Mouse (Mus musculus): ENCODE data around the gene Nr2e3. TPM values are rescaled to one million over a fixed set of nuclear protein-coding genes. Genes with fewer than 3 reads are reported as not detected.

Nr2e3 gene
- polyA plus RNA-seq, 1 experiment from 2014 or later, result not detected

DNA sequence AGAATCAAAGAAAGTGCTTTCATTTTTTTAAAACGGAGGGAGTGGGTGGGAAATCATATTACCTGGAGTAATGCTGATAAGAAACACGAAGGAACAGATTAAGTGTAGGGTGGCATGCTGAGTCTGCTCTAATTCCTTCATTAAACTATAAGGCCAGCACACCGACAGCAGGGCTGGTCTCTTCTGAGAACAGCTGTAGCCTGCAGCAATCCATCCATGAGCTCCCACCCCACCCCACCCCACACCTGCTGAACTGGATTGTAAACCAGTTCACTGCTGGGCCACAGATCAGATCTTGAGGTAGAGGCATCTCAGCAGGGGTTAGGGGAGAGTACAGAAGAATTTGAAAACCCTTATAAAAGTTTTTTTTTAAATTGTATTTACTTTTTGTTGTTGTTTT is 5.3 kb downstream of the Nr2e3 start:
- no peak overlapping the region for H3K9ac ChIP-seq (replicated peaks; ENCODE audit: low read length)
- ATAC-seq (ENCODE audit: low FRiP score, low TSS enrichment) (no peak), DNase-seq (no peak)
- H3K4me1 ChIP-seq (ENCODE audit: control insufficient read depth, insufficient read depth, low read length), result no peaks in the 10 kb centered on the region
- H3K27me3 ChIP-seq (ENCODE audit: control insufficient read depth, insufficient read depth, low read length), result no peaks in the 10 kb centered on the region
- H3K9me3 ChIP-seq (ENCODE audit: control insufficient read depth, low read length), result no peaks in the 10 kb centered on the region
- no peak overlapping the region for H3K4me2 ChIP-seq (ENCODE audit: low read length)
- H3K36me3 ChIP-seq (ENCODE audit: control insufficient read depth, insufficient read depth, low read length), result no peaks in the 10 kb centered on the region
- no peak overlapping the region for H3K4me3 ChIP-seq (replicated peaks; ENCODE audit: low read depth, low read length)
- H3K27ac ChIP-seq (replicated peaks; ENCODE audit: low read depth, low read length), result no peak overlapping the region
- WGBS, result 58% methylated on average over 3 of the region's 3 CpGs

DNA sequence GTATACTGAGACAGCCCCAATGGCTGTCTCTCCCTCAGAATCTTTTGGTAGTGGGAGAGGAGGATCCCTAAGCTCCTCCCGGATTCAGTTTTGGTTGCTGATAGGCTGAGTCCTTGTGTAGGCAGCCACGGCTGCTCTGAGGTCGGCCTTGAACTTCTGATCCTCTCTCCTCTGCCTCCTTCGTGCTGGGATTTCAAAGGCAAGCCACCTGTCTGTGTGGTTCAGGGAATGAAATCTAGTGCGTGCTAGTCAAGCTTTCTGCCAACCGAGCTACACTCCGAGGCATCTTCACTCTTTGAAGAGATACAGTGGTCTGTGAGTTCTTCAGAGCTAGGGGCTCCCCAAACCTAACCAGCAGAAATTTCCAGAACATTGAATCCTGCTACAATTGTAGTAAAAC is 6.9 kb downstream of the Nr2e3 start:
- WGBS, result 84% methylated on average over 7 of the region's 7 CpGs
- no peaks in the 10 kb centered on the region for H3K27me3 ChIP-seq (ENCODE audit: control insufficient read depth, insufficient read depth, low read length)
- ATAC-seq (ENCODE audit: low FRiP score, low TSS enrichment), result no peak

DNA sequence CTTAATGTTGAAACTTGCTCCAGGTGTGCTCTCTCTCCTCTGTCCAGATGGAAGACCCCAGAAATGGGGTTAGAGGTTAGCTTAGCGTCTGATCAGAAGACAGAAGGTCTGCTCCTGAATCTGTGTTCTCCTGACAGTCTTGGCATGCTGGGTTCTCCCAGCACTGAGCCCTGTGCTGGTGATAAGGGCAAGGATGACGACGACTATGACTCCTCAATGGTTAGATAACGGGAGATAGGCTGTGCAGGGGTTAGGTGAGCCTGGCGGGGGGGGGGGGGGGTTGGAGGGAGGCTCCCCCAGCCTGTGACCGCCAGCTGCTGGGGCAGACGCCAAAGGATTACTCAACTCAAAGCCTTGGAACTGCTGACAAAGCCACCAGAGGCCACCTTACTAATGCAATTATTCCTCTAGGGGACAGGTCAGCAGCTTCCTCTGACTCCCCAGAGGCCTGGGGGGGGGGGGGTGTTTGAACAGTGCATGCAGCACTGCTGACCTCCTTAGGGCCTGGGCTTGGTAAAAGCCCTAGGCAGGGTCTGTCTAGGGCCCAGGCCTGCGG is 7.9 kb downstream of the Nr2e3 start:
- DNase-seq (no peak), ATAC-seq (ENCODE audit: low FRiP score, low TSS enrichment) (no peak)
- Histone ChIP-seq H3K9ac (replicated peaks; ENCODE audit: low read length) (no peak overlapping the region), H3K27ac (replicated peaks; ENCODE audit: low read depth, low read length) (no peak overlapping the region), H3K4me3 (replicated peaks; ENCODE audit: low read depth, low read length) (no peak overlapping the region), H3K36me3 (ENCODE audit: control insufficient read depth, insufficient read depth, low read length) (no peaks in the 10 kb centered on the region), H3K27me3 (ENCODE audit: control insufficient read depth, insufficient read depth, low read length) (no peaks in the 10 kb centered on the region), H3K9me3 (ENCODE audit: control insufficient read depth, low read length) (no peaks in the 10 kb centered on the region), H3K4me2 (ENCODE audit: low read length) (no peak overlapping the region), H3K4me1 (ENCODE audit: control insufficient read depth, insufficient read depth, low read length) (no peaks in the 10 kb centered on the region)
- 51% methylated on average over 8 of the region's 8 CpGs for WGBS

More for the DNA sequence above, 6.9 kb downstream of the Nr2e3 start:
- H3K27ac ChIP-seq (replicated peaks; ENCODE audit: low read depth, low read length), result no peak overlapping the region
- H3K9me3 ChIP-seq (ENCODE audit: control insufficient read depth, low read length), result no peaks in the 10 kb centered on the region
- no peaks in the 10 kb centered on the region for H3K4me1 ChIP-seq (ENCODE audit: control insufficient read depth, insufficient read depth, low read length)
- no peak overlapping the region for H3K4me3 ChIP-seq (replicated peaks; ENCODE audit: low read depth, low read length)
- no peak overlapping the region for H3K9ac ChIP-seq (replicated peaks; ENCODE audit: low read length)
- no peaks in the 10 kb centered on the region for H3K36me3 ChIP-seq (ENCODE audit: control insufficient read depth, insufficient read depth, low read length)
- DNase-seq, result no peak
- H3K4me2 ChIP-seq (ENCODE audit: low read length), result no peak overlapping the region

DNA sequence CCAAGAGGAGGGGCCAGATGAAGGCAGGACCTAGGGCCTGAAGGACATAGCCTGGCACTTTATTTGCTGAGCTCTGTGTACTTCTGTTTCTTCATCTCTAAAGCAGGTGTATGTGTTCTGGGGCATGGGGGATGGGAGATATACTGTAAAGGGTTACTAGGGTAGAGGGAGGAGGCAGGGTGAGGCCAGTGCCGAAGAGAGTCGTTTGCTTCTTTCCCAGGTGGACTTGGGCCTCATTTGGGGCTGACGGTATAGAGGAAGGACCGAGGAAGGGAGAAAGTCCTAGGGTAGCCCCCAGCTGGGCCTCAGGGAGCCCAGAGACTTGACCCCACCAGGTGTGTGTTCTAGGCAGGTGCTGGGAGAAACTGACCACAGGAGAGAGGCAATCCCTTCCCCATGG is 8.5 kb downstream of the Nr2e3 start:
- H3K9me3 ChIP-seq (ENCODE audit: control insufficient read depth, low read length), result no peaks in the 10 kb centered on the region
- H3K27ac ChIP-seq (replicated peaks; ENCODE audit: low read depth, low read length), result no peak overlapping the region
- H3K4me1 ChIP-seq (ENCODE audit: control insufficient read depth, insufficient read depth, low read length), result no peaks in the 10 kb centered on the region
- no peak overlapping the region for H3K4me3 ChIP-seq (replicated peaks; ENCODE audit: low read depth, low read length)
- H3K4me2 ChIP-seq (ENCODE audit: low read length), result no peak overlapping the region
- DNase-seq, result no peak
- no peak overlapping the region for H3K9ac ChIP-seq (replicated peaks; ENCODE audit: low read length)
- ATAC-seq (ENCODE audit: low FRiP score, low TSS enrichment), result no peak
- H3K27me3 ChIP-seq (ENCODE audit: control insufficient read depth, insufficient read depth, low read length), result no peaks in the 10 kb centered on the region
- H3K36me3 ChIP-seq (ENCODE audit: control insufficient read depth, insufficient read depth, low read length), result no peaks in the 10 kb centered on the region
- 87% methylated on average over 4 of the region's 4 CpGs for WGBS

DNA sequence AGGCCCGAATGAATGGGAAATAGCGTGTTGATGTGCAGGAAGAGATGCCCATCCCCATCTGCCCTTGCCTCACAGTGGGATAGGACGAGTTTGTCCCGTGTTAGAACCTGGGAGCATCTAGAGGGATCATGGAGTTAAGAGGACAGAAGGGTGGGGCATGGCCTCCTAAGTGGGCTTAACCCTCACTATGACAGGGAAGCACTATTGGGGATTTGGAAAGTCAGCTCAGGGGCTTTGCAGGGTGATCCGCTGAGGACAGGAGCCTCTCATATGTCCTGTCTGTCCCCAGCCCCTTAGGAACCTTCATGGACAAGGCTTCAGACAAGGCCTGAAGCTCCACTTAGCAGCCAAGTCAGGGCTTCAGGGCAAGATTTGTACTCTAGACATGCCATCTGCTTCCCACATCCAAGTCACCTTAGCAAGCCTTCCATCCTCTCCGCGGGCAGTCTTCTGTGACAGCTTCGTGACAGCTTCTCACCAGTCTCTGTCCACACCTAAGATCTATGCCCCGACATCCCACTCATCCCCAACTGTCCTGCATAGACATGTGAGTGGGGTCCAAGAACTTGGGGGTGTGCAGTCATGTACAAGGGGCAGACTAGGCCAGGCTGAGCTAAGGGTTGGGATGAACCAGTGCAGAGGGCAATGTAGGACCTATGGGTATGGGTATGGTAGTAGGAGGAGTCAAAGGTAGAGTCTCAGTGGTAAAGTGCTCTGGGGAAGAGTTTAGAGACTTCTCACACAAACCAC is 9.3 kb downstream of the Nr2e3 start:
- no peak overlapping the region for H3K4me3 ChIP-seq (replicated peaks; ENCODE audit: low read depth, low read length)
- no peak overlapping the region for H3K9ac ChIP-seq (replicated peaks; ENCODE audit: low read length)
- ATAC-seq (ENCODE audit: low FRiP score, low TSS enrichment) (no peak), DNase-seq (no peak)
- no peak overlapping the region for H3K4me2 ChIP-seq (ENCODE audit: low read length)
- no peaks in the 10 kb centered on the region for H3K4me1 ChIP-seq (ENCODE audit: control insufficient read depth, insufficient read depth, low read length)
- H3K36me3 ChIP-seq (ENCODE audit: control insufficient read depth, insufficient read depth, low read length), result no peaks in the 10 kb centered on the region
- H3K27ac ChIP-seq (replicated peaks; ENCODE audit: low read depth, low read length), result no peak overlapping the region
- 91% methylated on average over 9 of the region's 9 CpGs for WGBS
- no peaks in the 10 kb centered on the region for H3K27me3 ChIP-seq (ENCODE audit: control insufficient read depth, insufficient read depth, low read length)
- H3K9me3 ChIP-seq (ENCODE audit: control insufficient read depth, low read length), result no peaks in the 10 kb centered on the region

DNA sequence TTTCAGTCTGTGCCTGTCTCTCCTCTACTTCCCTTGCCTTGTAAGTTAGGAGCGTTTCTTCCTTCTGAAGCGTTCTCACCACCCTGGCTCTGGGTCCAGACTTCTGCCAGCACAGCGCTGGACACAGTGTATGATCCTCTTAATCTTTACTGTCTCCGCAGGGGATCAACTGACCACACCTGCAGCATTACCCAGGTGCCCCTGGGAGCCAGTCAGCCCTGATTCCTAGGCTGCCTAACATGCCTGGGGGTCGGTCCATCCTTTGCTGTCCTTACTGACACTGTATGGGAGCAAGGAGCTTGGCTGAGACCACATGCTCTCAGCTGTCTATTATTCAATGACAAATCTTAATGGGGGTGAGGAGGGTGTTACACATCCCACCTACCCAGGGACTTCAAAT is 10.5 kb downstream of the Nr2e3 start:
- Histone ChIP-seq H3K4me2 (ENCODE audit: low read length) (no peak overlapping the region), H3K9me3 (ENCODE audit: control insufficient read depth, low read length) (no peaks in the 10 kb centered on the region), H3K27ac (replicated peaks; ENCODE audit: low read depth, low read length) (no peak overlapping the region), H3K4me1 (ENCODE audit: control insufficient read depth, insufficient read depth, low read length) (no peaks in the 10 kb centered on the region), H3K4me3 (replicated peaks; ENCODE audit: low read depth, low read length) (no peak overlapping the region), H3K27me3 (ENCODE audit: control insufficient read depth, insufficient read depth, low read length) (no peaks in the 10 kb centered on the region), H3K9ac (replicated peaks; ENCODE audit: low read length) (no peak overlapping the region), H3K36me3 (ENCODE audit: control insufficient read depth, insufficient read depth, low read length) (no peaks in the 10 kb centered on the region)
- no peak for DNase-seq
- 86% methylated on average over 5 of the region's 5 CpGs for WGBS
- no peak for ATAC-seq (ENCODE audit: low FRiP score, low TSS enrichment)

DNA sequence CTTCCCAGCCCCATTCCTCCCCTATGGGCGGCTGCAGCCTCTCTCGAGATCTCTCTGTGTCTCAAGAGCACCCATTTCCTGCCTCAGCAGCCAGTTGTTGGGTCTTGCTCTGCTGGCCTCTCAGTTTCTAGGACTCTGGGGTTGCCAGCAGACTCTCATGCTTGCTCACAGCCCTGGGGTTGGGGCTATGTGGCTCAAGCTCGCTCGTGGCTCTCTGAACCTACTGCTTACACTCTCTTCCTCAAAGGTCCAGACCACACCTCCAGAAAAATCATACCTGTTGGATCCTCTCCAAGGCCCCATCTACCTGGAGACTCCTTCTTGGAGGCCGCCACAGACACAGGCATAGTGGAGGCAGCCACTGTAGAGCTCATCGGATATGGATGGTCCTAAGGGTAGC is 10.9 kb downstream of the Nr2e3 start:
- no peaks in the 10 kb centered on the region for H3K9me3 ChIP-seq (ENCODE audit: control insufficient read depth, low read length)
- no peak overlapping the region for H3K4me2 ChIP-seq (ENCODE audit: low read length)
- no peak for ATAC-seq (ENCODE audit: low FRiP score, low TSS enrichment)
- DNase-seq, result no peak
- WGBS, result 89% methylated on average over 6 of the region's 6 CpGs
- H3K27ac ChIP-seq (replicated peaks; ENCODE audit: low read depth, low read length), result no peak overlapping the region
- H3K4me1 ChIP-seq (ENCODE audit: control insufficient read depth, insufficient read depth, low read length), result no peaks in the 10 kb centered on the region
- H3K36me3 ChIP-seq (ENCODE audit: control insufficient read depth, insufficient read depth, low read length), result no peaks in the 10 kb centered on the region
- H3K9ac ChIP-seq (replicated peaks; ENCODE audit: low read length), result no peak overlapping the region
- no peak overlapping the region for H3K4me3 ChIP-seq (replicated peaks; ENCODE audit: low read depth, low read length)
- no peaks in the 10 kb centered on the region for H3K27me3 ChIP-seq (ENCODE audit: control insufficient read depth, insufficient read depth, low read length)

DNA sequence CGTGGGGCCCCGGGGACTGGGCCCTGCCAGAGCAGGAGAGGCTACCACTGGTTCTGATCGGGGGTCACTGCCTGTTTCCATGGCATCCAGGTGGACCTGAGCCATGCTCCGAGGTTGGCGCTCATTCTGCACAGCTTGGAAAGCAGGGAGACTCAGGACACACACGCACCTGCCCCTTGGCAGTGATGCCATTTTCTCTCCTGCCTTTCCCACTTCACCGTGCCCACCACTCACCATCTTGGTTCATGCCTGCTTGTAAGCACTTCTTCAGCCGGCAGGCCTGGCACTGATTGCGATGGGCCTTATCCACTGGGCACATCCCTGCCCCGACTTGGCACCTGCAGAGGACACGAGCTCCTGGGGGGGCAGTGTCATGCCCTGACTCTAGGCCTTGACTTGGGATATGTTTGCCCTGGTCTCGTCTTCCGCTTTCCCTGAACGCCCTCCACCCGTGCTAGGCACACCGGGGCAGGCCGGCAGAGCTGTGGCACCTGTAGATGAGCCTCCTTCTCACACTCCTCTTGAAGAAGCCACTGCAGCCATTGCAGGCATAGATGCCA is 11.7 kb downstream of the Nr2e3 start:
- H3K36me3 ChIP-seq (ENCODE audit: control insufficient read depth, insufficient read depth, low read length), result no peaks in the 10 kb centered on the region
- no peak for DNase-seq

DNA sequence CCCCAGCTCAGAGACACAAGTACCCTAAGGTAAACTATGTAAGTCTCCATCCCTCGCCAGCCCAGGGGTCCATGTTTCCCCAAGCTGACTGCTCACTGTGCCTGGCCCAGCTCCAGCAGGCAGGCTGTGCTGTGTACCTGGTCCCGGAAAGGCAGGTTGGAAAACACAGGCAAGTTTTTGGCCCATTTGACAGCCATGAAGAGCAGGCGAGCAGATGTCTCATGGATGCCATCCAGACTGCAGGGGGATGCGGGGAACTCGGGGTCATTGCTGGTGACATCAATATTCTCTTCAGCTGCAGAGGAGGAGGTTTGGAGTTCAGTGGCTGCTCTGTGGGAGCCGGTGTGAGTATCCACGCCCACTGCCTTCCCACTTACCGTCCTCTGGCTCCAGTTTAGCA is 12.2 kb downstream of the Nr2e3 start:
- ATAC-seq (ENCODE audit: low FRiP score, low TSS enrichment), result no peak
- Histone ChIP-seq H3K27me3 (ENCODE audit: control insufficient read depth, insufficient read depth, low read length) (no peaks in the 10 kb centered on the region), H3K4me1 (ENCODE audit: control insufficient read depth, insufficient read depth, low read length) (no peaks in the 10 kb centered on the region), H3K27ac (replicated peaks; ENCODE audit: low read depth, low read length) (no peak overlapping the region), H3K4me2 (ENCODE audit: low read length) (no peak overlapping the region), H3K36me3 (ENCODE audit: control insufficient read depth, insufficient read depth, low read length) (no peaks in the 10 kb centered on the region), H3K4me3 (replicated peaks; ENCODE audit: low read depth, low read length) (no peak overlapping the region), H3K9me3 (ENCODE audit: control insufficient read depth, low read length) (no peaks in the 10 kb centered on the region), H3K9ac (replicated peaks; ENCODE audit: low read length) (no peak overlapping the region)
- DNase-seq, result no peak
- WGBS, result 76% methylated on average over 8 of the region's 8 CpGs

More for the DNA sequence above, 11.7 kb downstream of the Nr2e3 start:
- Histone ChIP-seq H3K27ac (replicated peaks; ENCODE audit: low read depth, low read length) (no peak overlapping the region), H3K4me2 (ENCODE audit: low read length) (no peak overlapping the region), H3K27me3 (ENCODE audit: control insufficient read depth, insufficient read depth, low read length) (no peaks in the 10 kb centered on the region), H3K9me3 (ENCODE audit: control insufficient read depth, low read length) (no peaks in the 10 kb centered on the region), H3K4me1 (ENCODE audit: control insufficient read depth, insufficient read depth, low read length) (no peaks in the 10 kb centered on the region), H3K9ac (replicated peaks; ENCODE audit: low read length) (no peak overlapping the region), H3K4me3 (replicated peaks; ENCODE audit: low read depth, low read length) (no peak overlapping the region)
- WGBS, result 91% methylated on average over 17 of the region's 17 CpGs
- ATAC-seq (ENCODE audit: low FRiP score, low TSS enrichment), result no peak

All from midbrain, embryonic 14.5 days (tissue).